Mouse (Mus musculus) left cerebral cortex, adult 9 months (tissue): Measurements from ENCODE around the gene Rhbg.

Source experiments
- DNase-seq, 2 experiments: peaks; one replicate each; pipeline ENCODE4 v3.0.0; 2022; ENCODE audit warnings: low spot score in 2 of 2

Gene Rhbg

DNA sequence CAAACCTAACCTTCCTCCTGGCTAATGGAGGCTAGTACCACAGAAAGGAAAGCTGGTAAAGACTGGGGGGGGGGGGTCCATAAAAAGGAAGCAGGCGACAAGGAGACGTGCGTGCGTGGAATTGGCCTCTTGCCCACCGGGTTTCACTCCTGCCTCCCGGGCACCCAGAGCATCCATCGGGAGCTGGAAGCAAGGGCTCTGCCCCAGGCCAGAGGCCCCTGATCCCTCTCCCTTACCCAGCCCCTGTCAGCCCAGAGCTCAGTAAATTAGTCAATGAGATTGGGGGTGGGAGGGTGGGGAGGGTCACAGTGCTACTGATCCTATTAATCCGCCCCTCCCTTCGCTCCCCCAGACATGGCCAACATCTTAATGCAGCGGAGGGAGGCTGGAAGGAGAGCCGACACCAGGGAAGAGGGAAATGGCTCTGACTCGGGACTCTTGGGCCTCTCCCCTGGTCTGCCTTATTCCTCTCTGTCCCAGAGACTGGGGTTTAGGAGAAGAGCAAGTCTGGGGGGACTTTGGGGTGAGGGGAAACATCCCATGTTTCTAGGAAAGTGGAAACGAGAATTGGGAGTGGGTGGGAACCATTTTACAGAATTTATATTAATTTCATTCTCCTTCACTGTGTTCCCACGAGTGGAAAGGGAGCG lies 46.9 kb downstream of the Rhbg start:
- no peak for DNase-seq

GRCm38 (mm10) chr3:88206901-88207371 lies 47.6 kb downstream of the Rhbg start:
- peak in 1 of 2 experiments; percentile 75 for DNase-seq

DNA sequence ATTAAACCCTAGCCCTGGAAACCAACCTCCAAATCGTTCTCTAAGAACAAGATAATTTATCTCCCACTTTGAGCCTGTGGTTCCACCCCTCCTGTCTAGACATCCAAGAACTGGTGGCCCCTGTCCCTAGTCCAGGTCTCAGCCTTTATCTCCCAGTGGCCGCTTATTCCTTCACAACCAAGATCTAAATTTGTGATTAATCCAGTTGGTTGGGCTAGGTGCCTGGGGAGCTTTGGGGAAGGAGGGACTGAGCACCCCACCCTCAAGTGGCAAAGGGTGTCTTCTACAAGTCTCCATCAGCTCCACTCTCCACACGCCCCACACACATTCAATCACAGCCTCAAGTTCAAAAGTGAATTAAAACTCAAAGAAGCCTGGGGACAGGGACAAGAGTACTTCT lies 48.0 kb downstream of the Rhbg start:
- DNase-seq: no peak

- DNase-seq: no peak
Observed at GRCm38 (mm10) chr3:88205563-88206491, 48.7 kb downstream of the Rhbg start.

GRCm38 (mm10) chr3:88205176-88205562 lies 49.3 kb downstream of the Rhbg start:
- DNase-seq: no peak

GRCm38 (mm10) chr3:88204751-88205150 lies 49.8 kb downstream of the Rhbg start:
- peak in 1 of 2 experiments; percentile 56 for DNase-seq

- DNase-seq: no peak
Observed at GRCm38 (mm10) chr3:88203999-88204700, 50.4 kb downstream of the Rhbg start.

DNA sequence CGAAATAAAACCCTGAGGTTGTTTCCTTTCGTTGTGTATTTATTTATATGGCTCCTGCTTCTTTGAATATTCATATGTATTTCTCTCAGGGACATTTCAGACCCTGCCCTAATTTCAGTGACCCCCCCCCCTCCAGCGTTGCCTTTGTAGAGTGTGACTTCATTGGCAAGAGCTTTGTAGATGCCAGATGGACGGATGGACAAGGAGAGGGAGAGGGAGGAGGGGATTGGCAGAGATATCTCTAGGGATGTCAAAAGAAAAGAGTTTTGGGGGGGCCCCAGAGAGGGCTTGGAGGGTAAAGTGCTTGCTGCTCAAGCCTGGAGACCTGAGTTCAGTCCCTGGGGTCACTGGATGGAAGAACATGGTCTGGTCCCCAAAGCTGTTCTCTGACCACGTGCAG lies 51.1 kb downstream of the Rhbg start:
- no peak for DNase-seq

GRCm38 (mm10) chr3:88202986-88203385 lies 51.5 kb downstream of the Rhbg start:
- no peak for DNase-seq

DNA sequence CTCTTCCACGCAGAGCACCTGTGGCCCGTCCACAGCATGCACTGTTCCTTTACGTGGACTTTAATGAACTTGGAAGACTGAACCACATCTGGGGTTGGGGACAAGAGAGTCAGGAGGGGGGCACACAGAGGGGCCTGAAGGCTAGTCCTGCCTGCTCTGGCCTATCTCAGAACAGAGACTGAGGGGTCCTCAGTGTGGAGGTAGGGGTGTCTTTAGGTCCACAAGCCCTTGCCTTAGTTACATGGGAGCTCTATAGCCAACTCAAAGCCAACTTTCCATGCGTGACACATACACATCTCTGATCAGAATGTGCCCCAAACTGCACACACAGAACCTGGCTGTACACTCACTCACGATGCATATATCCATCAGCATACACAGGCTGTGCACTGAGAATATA lies 52.9 kb downstream of the Rhbg start:
- DNase-seq: no peak

DNA sequence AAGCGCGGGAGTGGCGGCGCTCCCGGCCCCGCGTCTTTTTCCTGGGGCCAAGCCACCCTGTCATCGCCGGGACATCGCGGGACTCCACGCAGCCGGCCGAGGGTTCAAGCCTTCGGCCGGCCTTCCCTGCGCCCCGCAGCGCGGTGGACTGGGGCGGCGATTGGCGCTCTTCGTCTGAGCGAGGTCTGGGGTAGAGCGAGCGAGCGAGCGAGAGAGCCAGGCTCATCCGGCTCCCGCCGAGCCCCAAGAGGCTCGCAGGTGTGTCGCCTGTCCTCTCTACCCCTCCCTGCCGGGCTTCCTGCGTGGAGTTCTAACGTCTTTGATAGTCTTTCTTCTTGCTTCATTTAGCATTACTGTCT lies 53.6 kb downstream of the Rhbg start:
- DNase-seq: no peak

- DNase-seq: no peak
Observed at GRCm38 (mm10) chr3:88200161-88200971, 54.1 kb downstream of the Rhbg start.

GRCm38 (mm10) chr3:88199541-88200110 lies 54.9 kb downstream of the Rhbg start:
- DNase-seq: no peak

GRCm38 (mm10) chr3:88198505-88199020 lies 55.9 kb downstream of the Rhbg start:
- DNase-seq: no peak

DNA sequence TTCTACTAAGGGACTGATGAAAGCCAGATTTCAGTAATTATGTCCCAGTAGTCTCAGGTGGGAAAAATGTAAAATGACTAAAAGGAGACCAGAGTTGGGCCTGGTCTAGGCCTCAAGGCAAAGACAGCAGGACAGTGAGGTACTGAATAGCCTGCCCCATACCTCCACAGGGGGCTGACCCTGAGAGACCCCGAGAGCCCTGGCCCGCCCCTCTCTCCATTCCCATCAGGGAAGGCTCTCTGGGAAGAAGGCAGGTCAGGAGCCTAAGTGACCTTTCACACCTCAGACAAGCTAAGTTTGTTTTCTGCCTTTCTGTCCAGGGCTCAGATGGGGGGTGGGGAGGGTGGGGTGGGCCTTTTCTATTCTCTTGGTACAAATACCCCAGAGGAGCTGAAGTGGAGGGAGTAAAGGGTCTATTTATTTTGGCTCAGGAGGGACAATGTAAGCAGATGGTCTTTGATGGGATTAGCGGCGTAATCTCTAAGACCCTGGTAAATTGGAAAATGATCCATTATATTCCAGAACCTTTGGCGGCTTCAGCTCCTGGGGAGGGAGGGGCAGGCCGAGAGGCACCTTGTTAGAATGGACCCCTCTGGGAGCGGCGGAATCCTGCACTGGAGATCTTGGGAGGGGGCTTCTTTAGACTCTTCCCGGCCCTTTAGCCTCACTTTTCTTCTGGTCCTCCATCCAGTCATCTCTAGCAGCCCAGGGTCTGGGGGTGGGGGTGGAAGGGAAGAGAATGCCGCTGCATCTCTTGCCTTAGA lies 56.6 kb downstream of the Rhbg start:
- DNase-seq: no peak
